Mouse (Mus musculus) lung, adult 2 months (tissue): ENCODE measurements around the gene Psmb10.

Experiments used
- CTCF ChIP-seq: fragments of 200-500 bp; IDR thresholded peaks from 2 replicates; pipeline ENCODE4 v1.5.1; 2011; ENCODE audit warnings: mild to moderate bottlenecking, low read length, control low read depth; ENCODE audit not compliant: insufficient read depth
- POLR2A ChIP-seq: fragments of 200-500 bp; IDR thresholded peaks from 2 replicates; pipeline ENCODE4 v1.6.1; 2011; ENCODE audit warnings: low read depth, mild to moderate bottlenecking, control low read depth, low read length, borderline replicate concordance; ENCODE audit errors: extremely low read depth

- TF ChIP-seq POLR2A: no peak
- TF ChIP-seq CTCF: no peak
Observed at GRCm38 (mm10) chr8:105933762-105934161, 4.5 kb downstream of the Psmb10 start, which contains the start of gene Ctrl.
